Mouse (Mus musculus) cerebellum, postnatal 4 days (tissue): ENCODE data around the gene Mapkapk2.

ENCODE experiments used
- DNase-seq, 2 experiments: peaks; one replicate each; pipeline ENCODE4 v3.0.0; 2022; ENCODE audit warnings: low spot score in 2 of 2, mixed read lengths in 1 of 2

Gene Mapkapk2

GRCm38 (mm10) chr1:131083122-131083521 lies 14.5 kb downstream of the Mapkapk2 start:
- no peak for DNase-seq

GRCm38 (mm10) chr1:131080686-131081085 lies 16.9 kb downstream of the Mapkapk2 start:
- no peak for DNase-seq

GRCm38 (mm10) chr1:131079762-131080161 lies 17.9 kb downstream of the Mapkapk2 start:
- no peak for DNase-seq

GRCm38 (mm10) chr1:131078761-131079330 lies 18.8 kb downstream of the Mapkapk2 start:
- peak in 1 of 2 experiments; percentile 61 for DNase-seq

- no peak for DNase-seq
Observed at GRCm38 (mm10) chr1:131075098-131075791, 22.4 kb downstream of the Mapkapk2 start.

- peak in 1 of 2 experiments; percentile 50 for DNase-seq
Observed at GRCm38 (mm10) chr1:131074524-131074938, 23.1 kb downstream of the Mapkapk2 start.

GRCm38 (mm10) chr1:131072376-131072990 lies 25.1 kb downstream of the Mapkapk2 start:
- DNase-seq = no peak

- no peak for DNase-seq
Observed at GRCm38 (mm10) chr1:131069010-131069409, 28.6 kb downstream of the Mapkapk2 start.

- DNase-seq = no peak
Observed at GRCm38 (mm10) chr1:131068011-131068727, 29.5 kb downstream of the Mapkapk2 start.

GRCm38 (mm10) chr1:131064202-131064601 lies 33.4 kb downstream of the Mapkapk2 start:
- no peak for DNase-seq

GRCm38 (mm10) chr1:131062821-131063220 lies 34.8 kb downstream of the Mapkapk2 start:
- peak in 1 of 2 experiments; percentile 20 for DNase-seq

GRCm38 (mm10) chr1:131061740-131062254 lies 35.8 kb downstream of the Mapkapk2 start:
- no peak for DNase-seq

- peak in 1 of 2 experiments; percentile 58 for DNase-seq
Observed at GRCm38 (mm10) chr1:131060290-131061253, 37.1 kb downstream of the Mapkapk2 start.

- no peak for DNase-seq
Observed at GRCm38 (mm10) chr1:131059841-131060240, 37.8 kb downstream of the Mapkapk2 start.

- DNase-seq = no peak
Observed at GRCm38 (mm10) chr1:131059411-131059810, 38.2 kb downstream of the Mapkapk2 start.

- DNase-seq = no peak
Observed at GRCm38 (mm10) chr1:131058431-131058830, 39.2 kb downstream of the Mapkapk2 start.

- DNase-seq = no peak
Observed at GRCm38 (mm10) chr1:131054251-131054650, 43.4 kb downstream of the Mapkapk2 start.

- DNase-seq = no peak
Observed at GRCm38 (mm10) chr1:131053656-131054055, 44.0 kb downstream of the Mapkapk2 start.

GRCm38 (mm10) chr1:131053239-131053638 lies 44.4 kb downstream of the Mapkapk2 start:
- peak in 1 of 2 experiments; percentile 68 for DNase-seq

GRCm38 (mm10) chr1:131051073-131051472 lies 46.6 kb downstream of the Mapkapk2 start:
- no peak for DNase-seq

- DNase-seq = no peak
Observed at GRCm38 (mm10) chr1:131050617-131051016, 47.0 kb downstream of the Mapkapk2 start.
